Mouse (Mus musculus) ovary, postnatal 14 days (tissue): ENCODE measurements around the gene Nln.

ENCODE experiments used
- DNase-seq: peaks from one replicate; pipeline ENCODE4 v3.0.0; 2022; ENCODE audit warnings: low spot score

The Nln gene

DNA sequence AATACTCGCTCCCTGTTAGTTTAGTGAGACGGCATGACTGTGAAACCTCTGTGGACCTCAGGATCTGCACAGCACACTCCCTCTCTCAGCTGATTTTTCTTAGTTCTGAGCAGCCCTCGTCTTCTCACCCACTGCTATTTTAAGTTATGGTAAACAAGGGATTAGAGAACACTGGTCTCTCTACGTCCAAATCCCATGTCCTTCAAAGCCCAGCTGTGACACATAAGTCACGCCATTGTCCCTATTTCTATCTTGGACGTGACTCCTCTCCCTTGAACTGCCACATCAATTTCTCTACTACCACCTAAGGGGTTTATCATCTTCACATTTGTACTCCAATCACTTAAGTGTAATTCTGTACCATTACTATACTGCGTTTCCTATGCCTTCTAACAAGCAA, 13.5 kb downstream of the Nln start:
- DNase-seq = no peak

- DNase-seq = no peak
Observed at GRCm38 (mm10) chr13:104094531-104095385, 14.7 kb downstream of the Nln start.

GRCm38 (mm10) chr13:104091734-104092133, 17.7 kb downstream of the Nln start:
- no peak for DNase-seq

GRCm38 (mm10) chr13:104089387-104089786, 20.0 kb downstream of the Nln start:
- peak; percentile 16 for DNase-seq

DNA sequence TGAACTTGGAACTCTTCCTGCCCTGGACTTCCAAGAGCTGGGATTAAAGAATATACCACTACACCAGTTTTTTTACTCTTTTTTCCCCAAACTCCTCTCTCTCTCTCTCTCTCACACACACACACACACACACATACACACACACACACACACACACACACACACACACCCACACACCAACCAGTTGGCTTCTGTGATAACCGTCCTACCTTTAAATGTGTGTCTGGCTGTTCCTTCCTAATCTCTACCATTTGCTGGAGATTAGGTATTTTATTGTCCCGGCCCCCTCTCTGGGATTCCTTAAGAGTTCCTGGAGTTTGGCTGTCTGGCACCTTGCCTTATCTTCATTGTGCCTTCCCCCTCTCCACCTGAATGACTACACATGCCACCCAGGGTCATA, 24.8 kb downstream of the Nln start:
- DNase-seq = no peak

DNA sequence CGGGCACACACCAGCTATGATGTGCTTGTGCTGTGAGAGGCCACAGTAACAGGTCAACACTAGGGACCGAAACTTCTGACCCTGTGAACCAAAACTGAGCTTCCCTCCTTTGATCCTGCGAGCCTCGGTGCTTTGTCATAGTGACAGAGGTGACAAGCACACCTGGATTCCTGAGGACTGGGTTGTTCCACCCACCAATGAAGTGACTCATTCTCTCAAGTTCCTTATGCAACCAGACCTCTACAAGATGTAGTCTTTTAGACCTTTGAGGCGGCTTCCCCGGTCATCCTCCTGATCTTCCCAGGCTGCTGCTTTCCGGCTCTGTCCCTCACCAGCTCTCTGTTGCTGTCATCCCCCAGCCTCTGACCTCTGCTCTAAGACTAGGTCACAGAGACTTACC, 26.9 kb downstream of the Nln start:
- no peak for DNase-seq

DNA sequence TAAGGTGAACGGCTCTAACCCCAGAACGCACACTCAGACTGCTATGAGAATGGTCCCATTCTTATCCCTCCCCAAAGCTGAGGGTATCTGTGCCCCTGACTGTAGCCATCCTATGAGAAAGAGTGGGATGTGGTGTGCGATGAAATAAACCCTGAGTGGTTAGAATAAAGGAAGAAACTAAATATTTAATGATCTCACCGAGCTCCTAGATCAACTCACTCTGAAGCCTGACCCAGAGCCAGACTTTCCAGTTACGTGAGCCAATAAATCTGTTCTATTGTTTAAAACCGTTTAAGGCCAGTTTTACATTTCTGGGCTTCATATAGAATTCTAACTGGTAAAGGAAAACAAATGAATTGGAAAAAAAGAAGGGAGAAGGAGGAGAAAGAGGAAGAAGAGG, 32.4 kb downstream of the Nln start:
- no peak for DNase-seq

DNA sequence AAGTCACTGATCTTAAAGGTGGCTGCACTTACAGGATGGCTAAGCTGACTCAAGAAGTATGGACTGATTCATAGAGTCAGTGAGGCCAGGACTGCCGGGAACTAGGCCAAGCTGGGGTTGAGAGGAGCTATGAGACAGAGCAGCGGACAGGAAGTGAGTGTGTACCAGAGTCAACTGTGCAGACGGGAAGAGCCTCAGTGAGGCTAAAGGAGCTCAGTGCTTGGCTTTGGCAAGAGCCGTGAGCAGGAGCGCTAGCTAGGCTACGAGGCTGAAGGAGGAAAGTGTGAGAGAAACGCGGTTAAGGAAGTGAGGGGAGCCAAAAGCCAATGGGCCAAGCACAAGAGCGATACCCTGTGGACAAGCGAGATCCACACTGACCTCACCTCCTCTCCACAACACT, 34.7 kb downstream of the Nln start:
- no peak for DNase-seq

GRCm38 (mm10) chr13:104074230-104074629, 35.2 kb downstream of the Nln start:
- DNase-seq = no peak

DNA sequence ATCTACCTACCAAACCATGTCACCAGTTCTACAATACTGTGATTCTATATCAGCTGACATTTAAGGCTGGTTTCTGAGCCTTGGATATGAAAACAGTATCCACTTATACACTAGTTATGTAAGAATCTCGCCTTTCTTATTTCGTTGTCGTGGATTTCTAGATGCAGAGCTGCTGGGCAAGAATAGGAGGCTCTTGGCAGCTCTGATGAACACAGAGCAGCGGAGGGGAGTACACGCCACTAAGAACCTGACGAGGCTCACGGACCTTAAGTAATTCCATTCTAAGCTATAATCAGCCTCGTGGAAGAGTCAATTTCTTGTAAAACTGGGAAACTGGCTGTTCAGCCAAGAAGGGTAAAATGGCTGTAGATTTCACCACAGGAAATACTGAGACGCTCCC, 37.1 kb downstream of the Nln start:
- DNase-seq = no peak

GRCm38 (mm10) chr13:104070703-104071102, 38.7 kb downstream of the Nln start:
- DNase-seq = no peak

DNA sequence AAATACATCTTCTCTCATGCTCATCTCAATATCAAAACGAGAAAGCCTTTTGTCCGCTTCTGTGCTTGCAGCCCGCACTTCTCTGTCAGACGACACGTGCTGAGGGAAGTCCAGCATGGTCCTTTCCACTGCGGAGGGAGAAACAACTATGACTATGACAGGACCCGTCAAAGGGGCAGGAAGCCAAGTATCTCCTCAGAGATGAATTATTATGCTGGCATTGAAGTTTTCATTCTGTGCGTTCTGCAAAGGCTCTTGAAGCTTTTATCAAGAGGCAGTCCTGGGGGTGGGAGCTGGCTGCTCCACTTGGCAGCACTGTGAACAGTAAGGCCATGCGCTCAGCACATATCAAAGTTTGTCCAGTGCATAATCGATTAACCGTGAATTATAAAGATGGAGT, 40.2 kb downstream of the Nln start:
- DNase-seq = no peak

- no peak for DNase-seq
Observed at GRCm38 (mm10) chr13:104065649-104066347, 43.6 kb downstream of the Nln start.

GRCm38 (mm10) chr13:104063061-104063460, 46.4 kb downstream of the Nln start:
- no peak for DNase-seq

DNA sequence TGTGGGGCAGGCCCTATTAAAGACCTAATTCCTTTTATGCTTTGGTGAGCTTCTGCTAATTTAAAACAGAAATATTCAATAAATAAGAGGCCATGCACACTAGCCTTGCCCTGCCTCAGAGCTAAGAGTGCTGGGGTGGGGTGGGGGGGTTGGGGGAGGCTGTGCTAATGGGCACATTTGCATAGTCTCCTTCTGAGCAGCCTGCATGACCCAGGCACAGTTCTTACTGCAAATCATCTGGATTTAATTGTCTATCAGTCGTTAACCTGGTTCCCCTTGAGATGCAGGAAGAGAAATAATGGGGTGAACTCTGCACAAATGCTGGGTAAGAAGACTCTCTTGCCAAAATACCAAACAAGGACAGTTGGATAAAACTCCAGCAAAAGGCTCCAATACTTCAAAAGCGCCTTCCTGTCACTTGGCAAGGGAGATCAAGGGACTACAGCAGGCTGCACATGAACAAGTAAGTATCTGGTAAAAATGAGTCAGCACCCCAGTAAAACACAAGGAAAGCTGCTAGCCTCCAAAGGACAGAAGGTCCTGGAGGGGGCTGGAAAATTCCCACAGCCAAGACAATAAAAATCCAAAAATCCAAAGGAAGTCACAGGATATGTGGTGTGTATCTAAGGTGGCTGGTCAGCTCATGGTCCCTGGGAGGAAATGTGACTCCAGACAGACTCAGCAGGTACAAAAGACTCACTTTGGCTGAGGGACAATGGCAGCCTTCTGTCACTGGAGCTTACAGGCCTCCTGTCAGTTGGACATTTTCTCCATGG, 47.3 kb downstream of the Nln start:
- DNase-seq = no peak

GRCm38 (mm10) chr13:104060231-104060630, 49.2 kb downstream of the Nln start:
- DNase-seq = no peak

- DNase-seq = no peak
Observed at GRCm38 (mm10) chr13:104059536-104059935, 49.9 kb downstream of the Nln start.

DNA sequence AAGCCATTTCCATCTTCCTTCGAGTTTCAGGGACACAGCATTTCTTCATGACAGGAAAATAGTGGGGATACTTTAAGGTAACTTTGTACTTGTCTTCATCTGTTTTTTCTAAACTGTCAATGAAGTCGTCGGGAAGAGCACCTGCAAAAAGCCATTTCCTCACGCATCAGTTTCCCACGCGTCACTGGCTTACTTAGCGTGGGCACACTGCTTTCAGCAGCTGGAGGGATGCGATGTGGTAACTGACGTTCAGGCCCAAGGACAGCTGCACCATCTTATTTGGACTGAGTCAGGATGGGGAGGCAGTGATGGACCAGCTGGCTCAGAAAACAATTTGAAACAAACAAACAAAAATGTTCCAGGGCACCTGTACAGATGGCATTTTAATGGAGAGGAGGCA, 50.7 kb downstream of the Nln start:
- DNase-seq = no peak

DNA sequence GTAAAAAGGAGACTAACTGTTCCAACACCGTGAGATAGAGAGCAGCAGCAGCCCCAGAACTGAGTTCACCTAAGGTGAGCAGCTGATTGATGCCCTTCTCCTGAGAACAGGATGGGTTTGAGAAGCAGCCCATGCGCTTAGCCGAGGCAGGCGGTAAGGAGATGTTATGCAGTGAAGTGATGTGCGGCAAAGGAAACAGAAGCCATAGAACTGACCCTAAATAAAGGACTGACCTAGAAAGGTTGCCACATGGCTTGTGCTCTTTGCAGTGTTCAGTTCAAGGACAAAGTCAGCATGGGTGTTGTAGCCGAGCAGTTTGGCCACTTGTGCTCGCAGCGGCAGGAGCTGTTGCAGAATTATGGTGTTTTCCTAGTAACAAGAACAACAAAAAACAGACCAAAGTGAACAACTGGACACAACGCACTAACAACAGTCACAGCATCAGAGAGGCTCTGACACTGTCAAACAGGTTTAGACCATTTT, 57.1 kb downstream of the Nln start:
- no peak for DNase-seq

- no peak for DNase-seq
Observed at GRCm38 (mm10) chr13:104048835-104049234, 60.6 kb downstream of the Nln start.

- no peak for DNase-seq
Observed at GRCm38 (mm10) chr13:104045108-104045507, 64.3 kb downstream of the Nln start.

GRCm38 (mm10) chr13:104044332-104044731, 65.1 kb downstream of the Nln start:
- DNase-seq = no peak

GRCm38 (mm10) chr13:104042738-104043137, 66.7 kb downstream of the Nln start:
- DNase-seq = no peak
